Mouse (Mus musculus) heart, embryonic 12.5 days (tissue): ENCODE measurements around the gene Tyro3. TPM values are rescaled to one million over a fixed set of nuclear protein-coding genes. Genes with fewer than 3 reads are reported as not detected.

Source experiments
- ATAC-seq: fragments of 200-750 bp; cut with Nextera tagmentation; 2 replicates; pipeline ENCODE4 v1.8.0; 2017; ENCODE audit warnings: moderate TSS enrichment, moderate library complexity; ENCODE audit not compliant: insufficient number of reproducible peaks, low FRiP score
- H3K27ac ChIP-seq: fragments of 300-500 bp; sonication (generic); 2 replicates; pipeline ENCODE4 v1.5.1; 2016; ENCODE audit warnings: mild to moderate bottlenecking, moderate library complexity; ENCODE audit not compliant: poor library complexity, severe bottlenecking
- H3K27me3 ChIP-seq: fragments of 300-500 bp; sonication (generic); replicated peaks from 2 replicates; pipeline ENCODE4 v1.6.1; 2016; ENCODE audit warnings: mild to moderate bottlenecking, moderate library complexity
- H3K36me3 ChIP-seq: fragments of 300-500 bp; sonication (generic); 2 replicates; pipeline ENCODE4 v1.6.1; 2016; ENCODE audit warnings: mild to moderate bottlenecking, moderate library complexity
- H3K4me1 ChIP-seq: fragments of 300-500 bp; sonication (generic); replicated peaks from 2 replicates; pipeline ENCODE4 v1.6.1; 2016; ENCODE audit warnings: mild to moderate bottlenecking
- H3K4me2 ChIP-seq: fragments of 300-500 bp; sonication (generic); 2 replicates; pipeline ENCODE4 v1.6.1; 2016; ENCODE audit warnings: mild to moderate bottlenecking, moderate library complexity
- H3K4me3 ChIP-seq: fragments of 300-500 bp; sonication (generic); 2 replicates; pipeline ENCODE4 v1.5.1; 2016; ENCODE audit warnings: mild to moderate bottlenecking
- H3K9ac ChIP-seq: fragments of 300-500 bp; sonication (generic); 2 replicates; pipeline ENCODE4 v1.6.1; 2016; ENCODE audit warnings: mild to moderate bottlenecking, moderate library complexity
- H3K9me3 ChIP-seq: fragments of 300-500 bp; sonication (generic); replicated peaks from 2 replicates; pipeline ENCODE4 v1.6.1; 2016; ENCODE audit warnings: mild to moderate bottlenecking, moderate library complexity
- WGBS: fragments of 180-500 bp; shearing (Covaris S2); methylation state at CpG from one replicate; pipeline ENCODE4 v1.1.7; 2016; 5-methylcytosine and 5-hydroxymethylcytosine counted together
- polyA plus RNA-seq: library from polyadenylated mRNA; unstranded; fragments of >200 nt; fragmentation: Nextera tagmentation; extraction: Ambion mirVana; gene quantifications from 2 replicates; pipeline ENCODE4 v1.2.1, GENCODE M21; 2016

Gene Tyro3
- polyA plus RNA-seq, 1 experiment from 2014 or later: 9.2 TPM

DNA sequence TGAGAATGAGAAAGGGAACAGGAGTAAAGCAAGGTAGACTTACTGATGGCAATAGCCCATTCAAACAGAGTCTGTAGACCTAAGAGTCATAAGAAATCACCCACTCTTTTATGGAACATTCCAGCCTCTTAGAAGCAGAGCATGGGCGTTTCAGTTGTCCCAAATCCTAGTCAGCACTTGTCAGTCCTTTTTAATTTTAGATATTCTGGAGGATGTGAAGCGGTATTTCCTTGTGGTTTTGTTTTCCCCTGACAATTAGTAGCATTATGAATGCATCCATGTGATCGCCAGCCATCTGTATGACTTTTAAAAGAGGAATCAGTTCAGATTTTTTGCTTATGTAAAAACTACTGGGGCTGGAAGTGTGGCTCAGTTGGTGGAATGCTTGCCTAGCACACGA, 67.0 kb downstream of the Tyro3 start:
- Histone ChIP-seq H3K4me2 (no peak overlapping the region), H3K4me3 (no peak overlapping the region), H3K36me3 (no peaks in the 10 kb centered on the region), H3K4me1 (no peaks in the 10 kb centered on the region), H3K27ac (no peak overlapping the region), H3K27me3 (peaks cover 15% of the 10 kb centered on the region; the same call in 1 of the 2 replicates), H3K9ac (no peak overlapping the region), H3K9me3 (no peaks in the 10 kb centered on the region)
- WGBS: 71% methylated on average over 4 of the region's 4 CpGs
- no peak for ATAC-seq

Other genes with a start within 250 kb of the Tyro3 start
- gene Nusap1, start 179.4 kb upstream of the Tyro3 start, polyA plus RNA-seq: 51.6 and 53.3 TPM in 2 replicates
- 24.3 and 28.3 TPM in 2 replicates for gene Oip5, start 179.3 kb upstream of the Tyro3 start, polyA plus RNA-seq
- 54.8 and 56.7 TPM in 2 replicates for gene Ndufaf1, start 134.9 kb upstream of the Tyro3 start, polyA plus RNA-seq
- gene Rtf1, start 122.7 kb upstream of the Tyro3 start, polyA plus RNA-seq: 34.2 and 34.7 TPM in 2 replicates
- gene Itpka, start 55.4 kb upstream of the Tyro3 start, polyA plus RNA-seq: 3.0 and 3.1 TPM in 2 replicates
- gene Ltk, start 37.3 kb upstream of the Tyro3 start, polyA plus RNA-seq: 0.13 and 0.17 TPM in 2 replicates
- gene Rpap1, start 10.2 kb upstream of the Tyro3 start, polyA plus RNA-seq: 22.8 and 23.9 TPM in 2 replicates
- gene Mga, start 99.5 kb downstream of the Tyro3 start, polyA plus RNA-seq: 27.6 and 29.0 TPM in 2 replicates
- 3.3 and 3.8 TPM in 2 replicates for gene Mapkbp1, start 175.0 kb downstream of the Tyro3 start, polyA plus RNA-seq
- 13.1 and 13.3 TPM in 2 replicates for gene Jmjd7, start 229.8 kb downstream of the Tyro3 start, polyA plus RNA-seq
- 2.3 and 3.2 TPM in 2 replicates for gene Gm28042, start 229.8 kb downstream of the Tyro3 start, polyA plus RNA-seq
- 2.3 and 2.5 TPM in 2 replicates for gene Pla2g4b, start 235.7 kb downstream of the Tyro3 start, polyA plus RNA-seq